Mouse (Mus musculus) neural tube, embryonic 10.5 days (tissue): Measurements from ENCODE around the gene Gstp3.

Source experiments
- DNase-seq: peaks from one replicate; pipeline ENCODE4 v3.0.0-alpha.2; 2017; ENCODE audit warnings: low spot score; ENCODE audit errors: extremely low spot score

The Gstp3 gene

DNA sequence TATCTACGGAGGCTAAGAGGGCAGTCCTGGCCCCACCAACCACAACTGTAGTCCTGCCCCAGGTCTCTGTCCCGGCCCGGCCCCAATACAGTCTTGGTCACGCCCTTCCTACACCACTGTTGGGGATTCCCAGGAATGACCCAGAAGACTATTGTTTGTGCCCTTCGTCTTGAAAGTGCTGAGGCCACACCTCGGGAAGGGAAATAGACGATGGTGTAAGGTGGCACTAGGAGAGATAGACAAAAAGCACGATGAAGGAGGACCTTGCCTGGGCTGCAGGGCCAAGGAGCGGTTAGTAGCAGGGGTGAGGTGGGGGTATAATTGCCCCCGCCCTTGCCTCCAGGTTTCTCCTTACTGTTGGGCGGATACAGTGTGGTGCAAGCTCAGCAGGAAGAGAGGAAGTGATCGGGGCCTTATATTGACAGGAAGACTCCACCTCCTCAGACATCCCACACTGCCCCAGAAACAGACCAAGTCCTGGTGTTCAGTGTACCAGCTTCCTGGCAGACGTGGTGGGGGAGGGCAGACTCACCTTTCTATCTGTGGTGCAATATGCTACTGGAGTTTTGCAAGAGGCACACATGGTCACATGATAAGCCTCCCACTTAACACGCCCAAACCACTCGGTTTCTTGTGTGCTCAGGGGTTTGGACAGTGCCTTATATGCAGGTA is at the start of gene Gstp3:
Gene Gstp3, minus strand, starts transcription at position 501 of the 672 bp plus-strand sequence.
- no peak for DNase-seq

- no peak for DNase-seq
These were observed 49.2 kb upstream of the Gstp3 start for GRCm38 (mm10) chr19:4108535-4108934.

DNA sequence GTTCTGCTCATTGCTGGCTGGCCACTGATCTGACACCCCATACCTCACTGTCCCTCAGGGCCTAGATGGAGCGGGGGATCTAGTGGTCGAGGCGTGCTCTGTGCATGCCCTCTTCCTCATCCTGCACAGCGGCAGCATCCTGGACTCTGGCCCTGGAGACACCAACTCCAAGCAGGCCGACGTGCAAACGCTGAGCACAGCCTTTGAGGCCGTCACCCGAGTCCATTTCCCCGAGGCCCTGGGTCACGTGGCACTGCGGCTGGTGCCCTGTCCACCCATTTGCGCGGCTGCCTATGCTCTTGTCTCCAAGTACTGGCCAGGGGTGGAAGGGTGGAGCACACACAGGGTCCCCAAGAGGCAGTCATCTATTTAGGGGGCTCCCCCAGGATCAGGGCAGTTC is 47.3 kb upstream of the Gstp3 start:
- DNase-seq, result no peak

DNA sequence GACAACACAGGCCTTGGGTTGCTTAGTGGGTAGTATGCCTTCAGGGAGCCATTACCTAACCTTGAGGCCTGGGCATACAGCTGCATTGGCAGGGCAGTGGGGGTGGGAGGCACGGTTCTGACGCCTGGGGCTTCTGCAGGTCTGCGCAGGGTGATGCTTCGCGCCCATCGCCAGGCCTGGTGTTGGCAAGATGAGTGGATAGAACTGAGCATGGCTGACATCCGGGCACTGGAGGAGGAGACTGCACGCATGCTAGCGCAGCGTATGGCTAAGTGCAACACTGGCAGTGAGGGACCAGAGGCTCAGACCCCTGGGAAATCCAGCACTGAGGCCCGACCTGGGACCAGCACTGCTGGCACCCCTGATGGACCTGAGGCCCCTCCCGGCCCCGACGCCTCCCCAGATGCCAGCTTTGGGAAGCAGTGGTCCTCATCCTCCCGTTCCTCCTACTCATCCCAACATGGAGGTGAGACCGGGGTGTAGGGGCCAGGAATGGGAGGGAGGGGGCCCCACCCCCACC is 45.4 kb upstream of the Gstp3 start:
- no peak for DNase-seq

DNA sequence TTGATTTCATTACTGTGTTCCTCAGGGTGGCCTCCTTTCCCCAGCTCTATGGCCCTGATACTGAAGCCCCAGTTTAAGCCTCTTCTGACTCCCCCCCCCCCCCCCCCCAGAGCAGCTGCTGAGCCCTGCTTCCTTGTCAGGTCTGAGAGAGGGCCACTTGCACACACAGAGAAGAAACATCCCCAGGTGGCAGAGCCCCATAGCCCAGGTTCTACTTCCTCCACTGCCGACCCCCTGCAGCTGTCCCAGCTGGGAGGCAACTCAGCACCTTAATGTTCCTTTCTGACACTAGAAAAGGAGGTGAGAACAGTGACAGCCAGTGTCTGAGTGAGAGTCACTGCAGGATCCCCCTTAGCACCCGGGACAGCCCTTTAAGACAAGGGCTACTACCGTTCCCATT is 44.4 kb upstream of the Gstp3 start:
- no peak for DNase-seq

GRCm38 (mm10) chr19:4103294-4103693 is 43.9 kb upstream of the Gstp3 start:
- no peak for DNase-seq

GRCm38 (mm10) chr19:4102626-4103025 is 43.3 kb upstream of the Gstp3 start:
- DNase-seq, result no peak

GRCm38 (mm10) chr19:4102049-4102448 is 42.7 kb upstream of the Gstp3 start:
- DNase-seq, result no peak

- DNase-seq, result no peak
These were observed 42.1 kb upstream of the Gstp3 start for GRCm38 (mm10) chr19:4101466-4101865.

DNA sequence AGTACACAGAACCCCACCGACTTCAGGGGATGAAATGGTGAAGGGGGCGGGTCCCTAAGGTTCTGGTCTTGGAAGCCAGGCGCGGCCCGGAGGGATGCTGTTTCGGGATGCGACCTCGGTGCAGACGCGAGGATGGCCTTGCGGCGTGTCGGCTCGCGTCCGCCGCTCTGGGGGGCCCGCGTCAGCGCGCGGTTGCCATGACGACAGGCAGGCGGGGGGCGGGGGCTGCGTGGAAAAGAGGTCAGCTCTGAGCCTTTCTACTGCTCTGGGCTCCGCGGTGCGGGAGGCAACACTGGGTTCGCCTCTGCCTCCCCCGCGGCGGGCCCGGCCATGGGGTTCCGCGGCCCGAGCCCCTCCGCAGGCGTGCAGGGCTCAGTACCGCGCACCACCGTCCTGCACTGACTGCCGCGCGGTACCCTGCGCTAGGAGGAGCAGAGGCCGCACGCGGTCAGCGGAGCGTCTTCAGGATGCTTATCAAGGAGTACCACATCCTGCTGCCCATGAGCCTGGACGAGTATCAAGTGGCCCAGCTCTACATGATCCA is 41.4 kb upstream of the Gstp3 start:
- peak; percentile 66 for DNase-seq

- peak; percentile 63 for DNase-seq
These were observed 40.7 kb upstream of the Gstp3 start, which contains the start of gene Pitpnm1 for GRCm38 (mm10) chr19:4099837-4100717. Gene Pitpnm1 (plus strand): TSS chr19:4099998.

- peak; percentile 89 for DNase-seq
These were observed 39.7 kb upstream of the Gstp3 start for GRCm38 (mm10) chr19:4099056-4099455.

- DNase-seq, result no peak
These were observed 39.1 kb upstream of the Gstp3 start for GRCm38 (mm10) chr19:4098426-4098825.

DNA sequence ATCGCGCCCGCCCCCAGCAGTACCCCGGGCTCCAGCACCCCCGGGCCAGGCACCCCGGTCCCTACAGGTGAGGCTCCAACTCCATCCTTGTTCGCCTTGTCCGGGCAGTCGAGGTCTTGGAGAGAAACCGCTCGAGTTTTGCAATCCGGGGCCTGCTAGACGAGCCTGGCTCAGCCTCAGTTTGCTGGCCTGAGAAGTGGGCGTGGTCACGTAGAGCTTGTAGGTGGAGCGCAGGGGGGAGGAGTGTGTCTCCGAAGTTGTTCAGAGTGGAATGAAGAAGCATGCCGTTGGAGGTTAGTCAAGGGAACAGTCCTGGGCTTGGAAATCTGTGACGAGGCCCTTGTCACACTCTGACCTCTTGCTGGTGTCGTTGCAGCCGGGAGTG is 38.1 kb upstream of the Gstp3 start:
- DNase-seq, result no peak

DNA sequence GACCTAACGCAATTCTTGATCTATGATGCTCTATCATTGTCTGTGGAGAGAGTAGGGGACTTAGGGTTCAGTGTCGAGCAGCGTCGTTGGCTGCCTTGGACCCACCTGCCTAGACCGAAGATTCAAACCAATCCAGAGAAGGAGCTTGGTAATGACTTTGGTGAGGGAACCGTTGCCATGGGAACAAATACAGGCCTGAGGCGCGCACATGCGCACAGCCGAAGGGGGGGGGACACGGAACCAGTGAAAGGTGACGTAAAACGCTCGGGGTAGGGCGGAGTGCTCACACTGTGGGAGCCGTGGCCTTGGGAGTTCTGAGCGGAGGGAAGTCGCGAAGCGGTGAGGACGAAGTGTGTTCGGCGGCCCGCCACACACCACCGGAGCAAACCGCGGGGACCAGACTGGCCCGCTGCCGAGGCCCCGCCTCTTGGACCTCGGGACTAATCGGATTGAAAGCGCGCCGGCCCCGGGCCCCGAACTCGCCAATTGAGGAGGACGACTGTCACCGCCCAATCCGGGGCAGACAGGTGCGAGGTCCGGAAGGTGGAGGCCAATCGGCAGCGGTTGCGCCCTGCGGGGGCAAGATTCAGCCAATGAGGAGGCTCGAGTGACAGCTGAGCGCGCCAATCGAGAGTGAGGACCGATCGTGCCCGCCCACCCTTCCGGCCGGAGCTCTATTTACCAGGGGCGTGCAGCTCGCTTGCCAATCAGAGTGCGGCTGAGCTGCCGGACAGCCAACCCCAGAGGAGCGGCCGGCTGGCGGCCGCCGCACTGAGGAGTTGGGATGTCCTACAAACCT is 37.5 kb upstream of the Gstp3 start, which contains the start of gene Cdk2ap2:
Gene Cdk2ap2, plus strand, starts transcription at position 541 of the 799 bp plus-strand sequence.
- peak; percentile 99 for DNase-seq

DNA sequence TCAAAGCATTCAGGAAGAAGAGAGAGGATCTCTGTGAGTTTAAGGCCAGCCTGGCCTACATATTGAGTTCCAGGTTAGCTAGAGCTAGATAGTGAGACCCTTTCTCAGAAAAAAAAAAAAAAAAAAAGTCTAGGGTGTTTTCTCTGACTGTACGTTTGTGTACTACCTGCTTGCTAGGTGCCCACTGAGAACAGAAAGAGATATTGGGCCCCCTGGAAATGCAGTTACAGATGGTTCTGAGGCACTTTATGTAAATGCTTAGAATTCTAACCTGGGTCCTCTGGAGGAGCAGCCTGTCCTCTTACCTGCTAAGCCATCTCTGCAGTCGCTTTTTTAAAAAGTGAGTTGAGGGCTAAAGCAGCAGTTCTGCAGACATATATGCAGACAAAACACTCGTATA is 36.4 kb upstream of the Gstp3 start:
- no peak for DNase-seq

GRCm38 (mm10) chr19:4094774-4095303 is 35.5 kb upstream of the Gstp3 start:
- no peak for DNase-seq

DNA sequence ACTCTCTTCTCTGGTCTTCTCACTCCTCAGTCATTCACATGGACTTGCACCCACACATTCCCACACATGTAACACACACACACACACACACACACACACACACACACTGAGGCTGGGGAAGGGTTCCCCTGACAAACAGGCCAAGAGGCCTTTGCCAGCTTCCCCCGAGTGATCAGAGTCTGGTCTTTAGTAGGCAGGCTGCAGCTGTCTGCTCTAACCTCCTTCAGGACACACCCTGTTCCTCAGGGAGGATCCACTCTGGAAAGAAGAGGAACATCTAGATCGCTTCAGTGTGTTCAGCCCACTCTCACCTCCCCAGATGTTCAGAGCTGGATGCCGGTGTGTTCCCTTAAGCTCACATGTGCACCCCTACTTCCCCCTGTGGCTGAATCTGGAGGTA is 35.0 kb upstream of the Gstp3 start:
- no peak for DNase-seq

DNA sequence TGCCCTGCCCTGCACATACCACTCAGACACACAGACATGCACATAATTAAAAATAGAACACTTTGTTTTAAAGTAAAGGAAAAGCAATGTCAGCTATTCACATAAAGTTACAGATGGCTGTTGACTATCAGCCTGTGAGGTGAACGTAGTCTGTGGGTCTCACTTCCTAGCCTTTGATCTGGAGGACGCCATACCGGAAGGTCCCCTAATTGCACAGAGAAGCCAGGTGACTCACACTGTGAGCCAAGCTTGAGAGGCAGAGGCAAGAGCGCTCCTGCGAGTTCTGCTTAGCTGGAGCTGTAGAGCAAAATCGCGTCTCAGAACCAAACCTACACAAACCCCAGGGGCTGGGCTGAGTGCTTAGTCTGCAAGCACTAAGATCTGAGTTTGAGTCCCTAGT is 34.4 kb upstream of the Gstp3 start:
- DNase-seq, result no peak

DNA sequence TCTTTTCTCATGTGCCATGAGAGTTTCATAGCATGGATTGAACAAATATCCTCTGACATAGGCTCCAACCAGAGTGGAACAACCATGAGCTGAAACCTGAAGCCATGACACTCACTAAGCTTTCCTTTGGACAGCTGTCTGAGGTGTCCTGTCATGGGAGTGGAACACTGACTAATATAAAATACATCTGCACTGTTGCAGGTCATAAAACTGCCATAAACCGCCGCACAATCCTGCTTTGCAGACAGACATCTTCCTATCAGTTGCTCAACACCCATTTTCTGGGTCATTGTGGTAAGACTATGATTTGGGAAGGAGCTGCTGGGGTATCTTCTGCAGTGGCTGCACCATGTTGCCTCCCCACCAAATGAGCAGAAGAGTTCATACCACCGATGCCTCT is 33.4 kb upstream of the Gstp3 start:
- DNase-seq, result no peak

DNA sequence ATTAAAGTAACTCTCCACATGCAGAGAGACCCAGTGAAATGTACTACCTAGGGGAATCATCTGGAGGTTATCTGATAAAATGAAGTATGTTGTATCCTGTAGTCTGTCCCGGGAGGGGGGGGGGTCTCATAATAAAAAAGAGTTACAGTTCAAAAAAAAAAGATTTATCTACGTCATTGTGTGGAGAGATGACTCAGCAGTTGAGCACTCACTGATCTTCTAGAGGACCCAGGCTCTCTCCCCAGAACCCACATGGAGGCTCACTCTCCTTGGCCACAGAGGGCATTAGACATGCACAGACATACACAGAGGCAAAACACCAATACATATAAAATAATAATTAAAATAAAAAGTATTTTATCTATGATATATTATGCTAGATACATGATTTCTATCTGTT is 32.0 kb upstream of the Gstp3 start:
- no peak for DNase-seq
